ENCODE assay signal across 17 mouse cellular contexts in genomic region chr17:45543115-45543514, GRCm38 (mm10). TPM values are rescaled to one million over a fixed set of nuclear protein-coding genes. Genes with fewer than 3 reads are reported as not detected.
"Had no signal": no experiment of that assay in that cellular context is flagged by ENCODE, and none has a peak within 500 bp of the region (broad histone marks: within the 10 kb centered on the region; RNA-seq: fewer than 3 reads in every experiment).

No protein-coding gene starts in this region.

- H3K9ac ChIP-seq: limb, embryonic 12.5 days; liver, embryonic 13.5 days; liver, postnatal 0 days; lung, embryonic 15.5 days; midbrain, embryonic 15.5 days had no signal

- DNase-seq: kidney, postnatal 10 days; kidney, postnatal 4 days; liver; liver, embryonic 13.5 days; liver, postnatal 0 days; lung, postnatal 14 days; right cerebral cortex, adult 18-20 months; right cerebral cortex, postnatal 4 days; spleen, adult 18-20 months; thymus, adult 18-20 months; thymus, postnatal 14 days had no signal

- H3K4me3 ChIP-seq: limb, embryonic 12.5 days; liver, embryonic 13.5 days; lung, embryonic 15.5 days; midbrain, embryonic 15.5 days had no signal

- H3K9me3 ChIP-seq: limb, embryonic 12.5 days; liver, embryonic 13.5 days; lung, embryonic 15.5 days; megakaryocyte, embryonic 14.5 days; midbrain, embryonic 15.5 days had no signal

- ATAC-seq: liver, postnatal 0 days; midbrain, embryonic 15.5 days had no signal

- H3K36me3 ChIP-seq: liver, embryonic 13.5 days; lung, embryonic 15.5 days had no signal

- H3K4me2 ChIP-seq: limb, embryonic 12.5 days; liver, embryonic 13.5 days; lung, embryonic 15.5 days; midbrain, embryonic 11.5 days; midbrain, embryonic 15.5 days had no signal

- H3K27ac ChIP-seq: limb, embryonic 12.5 days; liver, embryonic 13.5 days; lung, embryonic 15.5 days; macrophage; midbrain, embryonic 15.5 days had no signal

RNA-seq across cellular contexts. Expression of gene Tcte1, which starts 19.9 kb away (rescaled TPM):
- polyA plus RNA-seq: liver, embryonic 13.5 days; liver, postnatal 0 days; macrophage had no signal
